Mouse (Mus musculus): Measurements from ENCODE around the gene Nt5c. TPM values are rescaled to one million over a fixed set of nuclear protein-coding genes. Genes with fewer than 3 reads are reported as not detected.
"Not testable (repeated sequence)": the region's sequence is repeated elsewhere in the genome, so short reads cannot be mapped to it uniquely, and the experiment has no call there.

Nt5c gene
- total RNA-seq, 2 experiments from 2014 or later: 68.8 to 70.4 TPM

- peak; percentile 75 to 81 for DNase-seq (ENCODE audit: extremely low spot score in 1 of 2, low spot score in 1 of 2)
Observed at GRCm38 (mm10) chr11:115475025-115475757, 16.5 kb downstream of the Nt5c start, which contains the start of gene Armc7. TSS of gene Armc7 (plus strand) at chr11:115475667.

- DNase-seq (ENCODE audit: extremely low spot score in 1 of 2, low spot score in 1 of 2): peak; percentile 95 to 99
Observed at GRCm38 (mm10) chr11:115473626-115474275, 17.9 kb downstream of the Nt5c start.

- no peak for DNase-seq (ENCODE audit: extremely low spot score in 1 of 2, low spot score in 1 of 2)
Observed at GRCm38 (mm10) chr11:115472183-115472582, 19.5 kb downstream of the Nt5c start.

GRCm38 (mm10) chr11:115467217-115467618, 24.4 kb downstream of the Nt5c start:
- DNase-seq (ENCODE audit: extremely low spot score in 1 of 2, low spot score in 1 of 2): no peak

- DNase-seq (ENCODE audit: extremely low spot score in 1 of 2, low spot score in 1 of 2): no peak
Observed at GRCm38 (mm10) chr11:115464851-115465250, 26.8 kb downstream of the Nt5c start.

- no peak for DNase-seq (ENCODE audit: extremely low spot score in 1 of 2, low spot score in 1 of 2)
Observed at GRCm38 (mm10) chr11:115463397-115463796, 28.3 kb downstream of the Nt5c start.

GRCm38 (mm10) chr11:115462243-115462891, 29.3 kb downstream of the Nt5c start, which contains the start of gene Slc16a5:
TSS of gene Slc16a5 (plus strand) at chr11:115462474.
- no peak for DNase-seq (ENCODE audit: extremely low spot score in 1 of 2, low spot score in 1 of 2)

- DNase-seq (ENCODE audit: extremely low spot score in 1 of 2, low spot score in 1 of 2): no peak
Observed at GRCm38 (mm10) chr11:115461846-115462242, 29.8 kb downstream of the Nt5c start.

- no peak for DNase-seq (ENCODE audit: extremely low spot score in 1 of 2, low spot score in 1 of 2)
Observed at GRCm38 (mm10) chr11:115460976-115461375, 30.7 kb downstream of the Nt5c start.

- no peak for DNase-seq (ENCODE audit: extremely low spot score in 1 of 2, low spot score in 1 of 2)
Observed at GRCm38 (mm10) chr11:115457405-115457804, 34.3 kb downstream of the Nt5c start.

- DNase-seq (ENCODE audit: extremely low spot score in 1 of 2, low spot score in 1 of 2): no peak
Observed at GRCm38 (mm10) chr11:115456182-115456581, 35.5 kb downstream of the Nt5c start.

GRCm38 (mm10) chr11:115455619-115456018, 36.0 kb downstream of the Nt5c start:
- no peak for DNase-seq (ENCODE audit: extremely low spot score in 1 of 2, low spot score in 1 of 2)

GRCm38 (mm10) chr11:115454822-115455221, 36.8 kb downstream of the Nt5c start:
- not testable (repeated sequence) for DNase-seq (ENCODE audit: extremely low spot score in 1 of 2, low spot score in 1 of 2)

GRCm38 (mm10) chr11:115453306-115453705, 38.4 kb downstream of the Nt5c start:
- no peak for DNase-seq (ENCODE audit: extremely low spot score in 1 of 2, low spot score in 1 of 2)

GRCm38 (mm10) chr11:115452281-115452860, 39.3 kb downstream of the Nt5c start:
- no peak for DNase-seq (ENCODE audit: extremely low spot score in 1 of 2, low spot score in 1 of 2)

- no peak for DNase-seq (ENCODE audit: extremely low spot score in 1 of 2, low spot score in 1 of 2)
Observed at GRCm38 (mm10) chr11:115451781-115452241, 39.9 kb downstream of the Nt5c start.

GRCm38 (mm10) chr11:115450176-115450575, 41.5 kb downstream of the Nt5c start:
- no peak for DNase-seq (ENCODE audit: extremely low spot score in 1 of 2, low spot score in 1 of 2)

GRCm38 (mm10) chr11:115448998-115449397, 42.7 kb downstream of the Nt5c start:
- no peak for DNase-seq (ENCODE audit: extremely low spot score in 1 of 2, low spot score in 1 of 2)

GRCm38 (mm10) chr11:115448075-115448474, 43.6 kb downstream of the Nt5c start:
- no peak for DNase-seq (ENCODE audit: extremely low spot score in 1 of 2, low spot score in 1 of 2)

GRCm38 (mm10) chr11:115447321-115447885, 44.3 kb downstream of the Nt5c start:
- DNase-seq (ENCODE audit: extremely low spot score in 1 of 2, low spot score in 1 of 2): no peak
